Mouse (Mus musculus): ENCODE data around the gene Snapc4.

DNA sequence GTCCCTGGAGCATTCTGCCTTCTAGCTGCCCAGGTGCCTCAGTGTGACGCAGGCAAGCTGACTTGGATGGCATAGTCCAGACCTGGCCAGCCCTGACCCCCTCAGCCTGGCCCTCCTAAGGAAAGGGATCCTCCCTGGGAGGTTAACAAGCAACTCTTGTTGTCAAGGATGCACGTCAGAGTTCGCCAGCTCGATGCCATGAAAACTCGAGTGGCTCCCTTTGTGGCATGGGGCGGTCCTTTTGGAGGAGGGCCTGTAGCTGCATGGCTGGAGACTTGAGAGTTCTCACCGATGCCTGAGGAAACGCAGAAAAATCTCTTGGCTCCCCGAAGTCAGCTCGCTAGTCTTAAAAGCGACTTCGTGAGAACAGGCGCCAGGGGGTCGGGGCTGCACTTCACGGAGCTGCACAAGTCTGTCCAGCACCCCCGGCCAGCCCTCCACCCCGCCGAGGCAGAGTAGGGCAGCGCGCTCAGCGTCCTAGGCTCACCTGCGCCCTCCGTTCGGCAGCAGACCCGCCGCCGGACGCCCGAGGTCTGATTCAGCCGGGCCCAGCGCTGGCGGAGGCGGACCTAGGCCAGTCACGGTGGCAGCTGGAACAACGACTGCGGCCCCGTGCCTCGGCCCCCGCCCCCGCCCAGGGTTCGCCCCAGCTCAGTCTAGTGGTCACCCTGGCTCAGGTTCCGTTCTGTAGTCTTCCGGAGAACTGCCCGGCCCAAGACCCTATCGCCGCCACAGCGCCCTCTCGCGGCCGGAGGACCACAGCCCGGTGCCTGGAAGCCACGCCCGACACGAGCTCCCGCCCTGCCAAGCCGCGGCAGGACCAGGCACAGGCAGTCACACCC is 28.3 kb upstream of the Snapc4 start, which contains the start of gene Inpp5e:
- TF ChIP-seq CTCF (IDR thresholded peaks at IDR 0.05; ENCODE audit: insufficient read depth, low read depth, low read length): peak; percentile 71
- peak; percentile 19; the same call in 1 of the 2 replicates for TF ChIP-seq POLR2A (IDR thresholded peaks at IDR 0.05; ENCODE audit: insufficient read depth, low read depth, low read length)

Data from olfactory bulb, adult 2 months (tissue).